Mouse (Mus musculus) liver, embryonic 11.5 days (tissue): ENCODE measurements around the gene Zfp266. TPM values are rescaled to one million over a fixed set of nuclear protein-coding genes. Genes with fewer than 3 reads are reported as not detected.
"Not testable (repeated sequence)": the region's sequence is repeated elsewhere in the genome, so short reads cannot be mapped to it uniquely, and the experiment has no call there.

Experiments used
- ATAC-seq: fragments of 200-750 bp; cut with Nextera tagmentation; replicated peaks from 2 replicates; pipeline ENCODE4 v1.8.0; 2017; ENCODE audit warnings: moderate number of reproducible peaks, mild to moderate bottlenecking, moderate TSS enrichment, moderate library complexity; ENCODE audit not compliant: low FRiP score
- DNase-seq: peaks from one replicate; pipeline ENCODE4 v3.0.0-alpha.2; 2017; ENCODE audit warnings: low spot score
- H3K27ac ChIP-seq: fragments of 300-500 bp; sonication (generic); 2 replicates; pipeline ENCODE4 v1.5.1; 2014; ENCODE audit warnings: mild to moderate bottlenecking, low read depth, low read length, control low read depth
- H3K27me3 ChIP-seq: fragments of 300-500 bp; sonication (generic); replicated peaks from 2 replicates; pipeline ENCODE4 v1.6.1; 2014; ENCODE audit warnings: low read length, mixed read lengths; ENCODE audit not compliant: control insufficient read depth, insufficient read depth
- H3K36me3 ChIP-seq: fragments of 300-500 bp; sonication (generic); 2 replicates; pipeline ENCODE4 v1.6.1; 2014; ENCODE audit warnings: mild to moderate bottlenecking, low read length, moderate library complexity, mixed read lengths; ENCODE audit not compliant: control insufficient read depth, insufficient read depth
- H3K4me1 ChIP-seq: fragments of 300-500 bp; sonication (generic); replicated peaks from 2 replicates; pipeline ENCODE4 v1.6.1; 2014; ENCODE audit warnings: low read length, mixed read lengths; ENCODE audit not compliant: control insufficient read depth, insufficient read depth
- H3K4me2 ChIP-seq: fragments of 300-500 bp; sonication (generic); 2 replicates; pipeline ENCODE4 v1.6.1; 2014; ENCODE audit warnings: mild to moderate bottlenecking, control low read depth, moderate library complexity
- H3K4me3 ChIP-seq: fragments of 300-500 bp; sonication (generic); 2 replicates; pipeline ENCODE4 v1.5.1; 2014; ENCODE audit warnings: low read depth, low read length, control low read depth
- H3K9ac ChIP-seq: fragments of 300-500 bp; sonication (generic); 2 replicates; pipeline ENCODE4 v1.6.1; 2014; ENCODE audit warnings: low read depth, low read length, control low read depth
- H3K9me3 ChIP-seq: fragments of 300-500 bp; sonication (generic); 2 replicates; pipeline ENCODE4 v1.6.1; 2016; ENCODE audit warnings: low read length, inconsistent platforms, mixed read lengths; ENCODE audit not compliant: control insufficient read depth
- WGBS: fragments of 180-500 bp; shearing (Covaris S2); extraction: QIAGEN DNeasy Blood & Tissue Kit; methylation state at CpG from one replicate; pipeline ENCODE4 v1.1.7; 2014; 5-methylcytosine and 5-hydroxymethylcytosine counted together
- polyA plus RNA-seq: library from polyadenylated mRNA; unstranded; fragments of >200 nt; fragmentation: Nextera tagmentation; extraction: Ambion mirVana; gene quantifications from 2 replicates; pipeline ENCODE4 v1.2.1, GENCODE M21; 2014

Gene Zfp266
- polyA plus RNA-seq = 49.2 TPM in 2 replicates

GRCm38 (mm10) chr9:20521306-20521957 lies at the start of gene Zfp266:
Zfp266 (minus strand) TSS chr9:20521417.
- no peaks in the 10 kb centered on the region; the same call in 1 of the 2 replicates for H3K36me3 ChIP-seq
- peaks cover 6% of the 10 kb centered on the region for H3K4me1 ChIP-seq
- H3K9ac ChIP-seq = peak within 1 kb of the TSS; percentile 91
- H3K4me3 ChIP-seq = peak within 1 kb of the TSS; percentile 75
- H3K9me3 ChIP-seq = no peaks in the 10 kb centered on the region
- H3K27me3 ChIP-seq = no peaks in the 10 kb centered on the region
- under 1% methylated on average over 46 of the region's 46 CpGs for WGBS
- DNase-seq = peak; percentile 92
- peak; percentile 89 for ATAC-seq
- peak within 1 kb of the TSS; percentile 91 for H3K27ac ChIP-seq
- H3K4me2 ChIP-seq = peak within 1 kb of the TSS; percentile 88

DNA sequence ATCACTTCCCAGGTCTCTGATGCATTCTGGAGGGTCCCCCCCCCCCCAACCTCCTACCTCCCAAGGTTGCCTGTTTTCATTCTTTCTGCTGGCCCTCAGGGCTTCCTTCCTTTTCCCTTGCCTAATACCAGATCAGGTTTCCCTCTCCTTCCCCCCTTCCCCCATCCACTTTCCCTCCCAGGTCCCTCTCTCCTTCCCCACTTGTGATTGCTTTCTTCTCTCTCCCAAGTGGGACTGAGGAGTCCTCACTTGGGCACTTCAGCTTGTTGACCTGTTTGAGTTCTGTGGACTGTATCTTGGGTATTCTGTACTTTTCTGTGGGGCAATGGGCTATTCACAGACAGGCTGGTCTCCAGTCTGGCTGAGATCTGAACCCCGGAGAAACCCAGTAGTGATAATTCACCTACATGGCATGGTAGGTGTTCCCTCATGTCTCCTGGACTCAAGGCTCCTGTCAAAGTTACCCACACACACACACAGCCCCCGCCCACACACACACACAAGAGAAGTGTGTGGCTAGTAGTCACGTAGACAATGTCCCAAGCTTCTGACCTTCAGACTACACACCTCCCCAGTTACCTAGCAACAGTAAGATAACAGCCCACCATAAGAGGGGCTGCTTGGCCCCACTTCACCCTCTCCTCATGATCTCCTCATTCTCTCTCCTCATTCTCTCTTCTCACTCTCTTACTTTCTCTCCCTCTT lies 44.3 kb upstream of the Zfp266 start:
- H3K4me2 ChIP-seq, ATAC-seq, H3K27ac ChIP-seq, H3K4me3 ChIP-seq, H3K27me3 ChIP-seq, H3K36me3 ChIP-seq, H3K9me3 ChIP-seq, H3K9ac ChIP-seq, H3K4me1 ChIP-seq: not testable (repeated sequence)
- WGBS = 62% methylated on average over 3 of the region's 3 CpGs
- peak; percentile 2 for DNase-seq

DNA sequence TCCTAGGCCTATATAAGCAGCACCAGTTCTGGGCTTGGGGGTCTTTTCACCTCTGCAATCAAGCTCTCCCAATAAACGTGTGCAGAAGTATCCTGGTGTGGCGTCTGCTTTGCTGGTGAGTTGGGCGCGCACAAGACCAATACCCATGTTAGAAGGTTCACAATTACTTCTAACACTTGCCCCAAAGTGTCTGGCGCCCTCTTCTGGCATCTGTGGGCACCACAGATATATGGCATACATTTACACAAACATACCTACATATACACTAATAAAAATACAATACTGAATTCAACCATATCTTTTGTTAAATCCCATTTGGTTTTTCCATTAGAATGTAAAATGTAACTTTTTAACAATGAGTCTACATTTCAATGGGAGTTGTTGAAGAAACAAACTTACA lies 41.0 kb upstream of the Zfp266 start:
- no peaks in the 10 kb centered on the region for H3K9me3 ChIP-seq
- H3K9ac ChIP-seq = no peak overlapping the region
- H3K27ac ChIP-seq = no peak overlapping the region
- no peak overlapping the region for H3K4me2 ChIP-seq
- 81% methylated on average over 5 of the region's 5 CpGs for WGBS
- H3K36me3 ChIP-seq = no peaks in the 10 kb centered on the region
- ATAC-seq (no peak), DNase-seq (no peak)
- no peaks in the 10 kb centered on the region for H3K4me1 ChIP-seq
- no peak overlapping the region for H3K4me3 ChIP-seq
- no peaks in the 10 kb centered on the region for H3K27me3 ChIP-seq

- Histone ChIP-seq H3K9me3 (no peaks in the 10 kb centered on the region), H3K4me2 (no peak overlapping the region), H3K4me3 (no peak overlapping the region), H3K9ac (no peak overlapping the region), H3K4me1 (no peaks in the 10 kb centered on the region), H3K27ac (no peak overlapping the region), H3K27me3 (no peaks in the 10 kb centered on the region; the same call in 1 of the 2 replicates), H3K36me3 (no peaks in the 10 kb centered on the region)
- ATAC-seq (no peak), DNase-seq (no peak)
- 57% methylated on average over 1 of the region's 1 CpGs for WGBS
Observed at GRCm38 (mm10) chr9:20552698-20553097, 31.5 kb upstream of the Zfp266 start.

- Histone ChIP-seq H3K36me3 (no peaks in the 10 kb centered on the region), H3K9me3 (no peaks in the 10 kb centered on the region), H3K9ac (no peak overlapping the region), H3K4me2 (no peak overlapping the region), H3K27ac (no peak overlapping the region), H3K4me1 (no peaks in the 10 kb centered on the region), H3K27me3 (no peaks in the 10 kb centered on the region; the same call in 1 of the 2 replicates), H3K4me3 (no peak overlapping the region)
- 57% methylated on average over 5 of the region's 5 CpGs for WGBS
- DNase-seq = no peak
- ATAC-seq = no peak
Observed at GRCm38 (mm10) chr9:20551781-20552275, 30.6 kb upstream of the Zfp266 start.

DNA sequence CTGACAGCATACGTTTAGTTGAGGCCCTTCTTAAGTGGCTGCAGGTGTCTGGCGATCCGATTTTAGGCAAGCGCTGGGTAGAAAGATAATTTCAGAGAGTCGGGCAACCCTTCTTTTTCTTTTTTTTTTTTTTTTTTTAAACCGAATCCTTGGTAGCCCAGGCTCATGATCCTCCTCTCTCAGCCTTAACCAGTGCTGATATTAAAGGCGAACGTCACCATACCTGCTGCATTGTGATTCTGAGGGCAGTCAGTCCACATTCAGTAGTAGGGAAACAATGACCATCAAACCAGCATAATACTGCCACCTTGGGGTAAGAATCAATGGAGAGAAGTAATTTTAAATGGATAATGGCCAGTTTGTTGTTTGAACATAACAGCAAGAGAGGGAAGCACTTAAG lies 23.9 kb upstream of the Zfp266 start:
- H3K9me3 ChIP-seq = no peaks in the 10 kb centered on the region
- no peaks in the 10 kb centered on the region for H3K27me3 ChIP-seq
- no peaks in the 10 kb centered on the region for H3K36me3 ChIP-seq
- H3K4me2 ChIP-seq = peak overlapping the region; percentile 93
- H3K9ac ChIP-seq = peak overlapping the region; percentile 75
- ATAC-seq (no peak; the same call in 1 of the 2 replicates), DNase-seq (no peak)
- no peaks in the 10 kb centered on the region for H3K4me1 ChIP-seq
- WGBS = 15% methylated on average over 8 of the region's 8 CpGs
- peak overlapping the region; percentile 86 for H3K27ac ChIP-seq
- H3K4me3 ChIP-seq = peak overlapping the region; percentile 56

DNA sequence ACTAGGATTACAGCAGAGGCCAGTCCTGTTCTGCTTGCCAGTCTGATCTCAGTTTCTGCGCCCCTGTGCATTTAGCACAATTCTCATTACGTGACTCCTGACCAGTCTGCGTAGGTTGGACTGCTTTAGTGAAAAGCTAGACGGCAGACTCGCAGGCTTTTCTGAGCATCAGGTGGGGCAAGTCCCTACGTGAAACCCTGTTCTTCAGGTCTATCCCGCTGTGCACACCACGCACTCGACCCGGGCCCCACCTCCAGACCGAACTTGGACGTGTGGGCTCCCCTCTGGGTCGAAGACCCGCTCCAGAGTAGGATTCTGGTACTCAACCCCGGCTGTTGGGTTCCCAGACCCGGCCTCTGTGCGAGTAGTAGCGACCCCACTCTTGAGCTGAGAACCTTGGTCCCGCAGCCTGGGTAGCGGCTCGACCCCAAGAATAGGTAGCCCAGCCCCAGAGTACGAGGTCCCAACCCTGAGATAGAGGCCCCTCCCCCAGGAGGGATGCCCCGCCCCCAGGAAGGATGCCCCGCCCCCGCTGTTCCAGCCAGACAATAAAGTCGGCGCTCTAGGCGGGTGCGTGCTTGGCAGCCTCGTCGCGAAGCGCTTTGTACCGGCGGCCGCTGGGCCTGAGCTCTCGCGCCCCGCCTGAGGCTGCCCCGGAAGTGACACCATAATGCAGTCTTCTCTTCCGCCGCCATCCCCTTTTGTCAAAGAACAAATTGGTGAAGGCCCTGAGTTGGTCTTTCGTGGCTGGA lies 23.0 kb upstream of the Zfp266 start:
- Histone ChIP-seq H3K9ac (peak overlapping the region; percentile 75), H3K4me1 (no peaks in the 10 kb centered on the region), H3K27me3 (no peaks in the 10 kb centered on the region), H3K9me3 (no peaks in the 10 kb centered on the region), H3K27ac (peak overlapping the region; percentile 86), H3K36me3 (no peaks in the 10 kb centered on the region), H3K4me2 (peak overlapping the region; percentile 93), H3K4me3 (peak overlapping the region; percentile 56)
- peak; percentile 86 for DNase-seq
- WGBS = 4% methylated on average over 43 of the region's 43 CpGs
- ATAC-seq = peak; percentile 93

DNA sequence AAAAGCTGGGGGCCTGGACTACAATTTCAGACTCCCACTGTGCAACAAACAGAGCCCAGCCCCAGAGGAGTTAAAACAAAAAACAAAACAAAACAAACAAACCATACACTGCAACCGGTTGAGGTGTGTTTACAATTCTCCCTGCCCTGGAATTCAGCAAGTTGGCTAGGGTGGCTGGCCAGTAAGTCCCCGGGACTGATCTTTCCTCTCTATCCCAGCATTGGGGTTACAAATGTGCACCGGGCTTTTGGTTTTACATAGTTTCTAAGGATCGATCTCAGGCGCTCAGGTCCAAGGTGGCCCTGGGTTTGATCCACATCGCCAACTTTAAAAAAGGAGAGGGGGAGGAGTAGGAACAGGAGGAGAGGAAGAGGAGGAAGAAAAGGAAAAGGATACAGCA lies 22.3 kb upstream of the Zfp266 start:
- no peaks in the 10 kb centered on the region for H3K36me3 ChIP-seq
- DNase-seq = no peak
- H3K4me2 ChIP-seq = peak overlapping the region; percentile 93
- WGBS = 39% methylated on average over 6 of the region's 6 CpGs
- no peak for ATAC-seq
- H3K27ac ChIP-seq = no peak overlapping the region
- no peaks in the 10 kb centered on the region for H3K9me3 ChIP-seq
- no peaks in the 10 kb centered on the region for H3K27me3 ChIP-seq
- no peak overlapping the region for H3K4me3 ChIP-seq
- no peaks in the 10 kb centered on the region for H3K4me1 ChIP-seq
- no peak overlapping the region for H3K9ac ChIP-seq
